Mouse (Mus musculus) T-helper 2 cell (primary cell): ENCODE data around the gene Spa17.

Experiments used
- in situ Hi-C: fragments of 300-600 bp; cut with MboI, MseI; formaldehyde crosslinking; loops from one replicate; pipeline ENCODE4 v1.15.1; 2025; ENCODE audit warnings: high pct_unique_total_duplicates

Gene Spa17

DNA sequence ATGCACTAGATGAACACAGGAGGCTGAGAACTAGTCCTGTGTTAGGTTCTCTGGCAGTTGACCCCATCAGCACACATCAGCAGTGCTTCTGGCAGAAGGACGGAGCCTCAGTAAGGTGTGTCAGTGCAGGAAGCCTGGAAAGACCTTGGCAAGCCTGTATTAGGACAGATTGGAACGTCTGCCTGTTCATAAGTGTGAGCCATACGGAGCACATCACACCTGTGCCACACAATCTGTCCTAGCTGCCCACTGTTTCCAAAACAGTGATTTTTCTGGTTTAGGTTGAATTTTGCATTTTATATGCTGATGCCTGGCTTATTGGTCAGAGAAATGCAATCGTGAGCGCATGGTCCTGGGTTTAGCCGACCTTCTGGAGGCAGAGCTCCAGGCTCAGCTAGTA is 7.8 kb upstream of the Spa17 start:
- in situ Hi-C loops, result no loop called here

DNA sequence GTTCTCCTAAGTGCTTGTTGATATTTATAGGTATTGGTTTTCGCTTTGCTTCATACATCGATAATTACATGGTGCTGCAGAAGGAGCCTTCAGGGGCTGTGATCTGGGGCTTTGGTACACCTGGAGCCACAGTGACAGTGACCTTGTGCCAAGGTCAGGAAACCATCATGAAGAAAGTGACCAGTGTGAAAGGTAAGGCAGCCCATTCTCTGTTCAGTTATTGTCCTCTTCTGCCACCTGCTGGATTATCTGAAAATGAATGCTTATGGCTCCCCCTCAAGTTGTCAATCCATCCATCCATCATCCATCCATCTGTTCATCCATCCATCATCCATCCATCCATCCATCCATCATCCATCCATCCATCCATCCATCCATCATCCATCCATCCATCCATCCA is 3.2 kb upstream of the Spa17 start:
- in situ Hi-C loops, result loop anchor here (5.0 kb wide), 2 partner anchors 154 to 194 kb away; no protein-coding TSS in a partner anchor

DNA sequence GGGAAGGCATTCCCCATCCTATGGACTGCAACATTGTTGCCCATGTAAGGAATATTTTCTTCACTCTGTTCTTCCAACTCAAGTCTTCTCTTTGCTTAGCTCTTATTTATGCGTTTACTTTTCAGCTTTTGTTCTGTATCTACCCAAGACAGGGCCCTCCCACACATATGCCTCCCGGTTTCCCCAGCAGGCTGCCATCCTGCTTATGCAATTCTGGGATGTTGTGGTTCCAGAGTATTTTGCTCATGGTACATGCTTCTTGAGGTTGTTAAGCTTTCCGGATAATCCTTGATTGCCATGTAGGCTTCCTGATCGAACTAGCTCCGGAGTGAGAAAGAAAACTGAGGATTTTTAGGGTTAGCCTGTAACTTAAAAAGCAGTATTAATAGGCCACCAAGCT is 1.7 kb upstream of the Spa17 start:
- in situ Hi-C loops, result loop anchor here (5.0 kb wide), 2 partner anchors 153 to 193 kb away; no protein-coding TSS in a partner anchor

GRCm38 (mm10) chr9:37614316-37614715 is 794 bp upstream of the Spa17 start:
- in situ Hi-C loops, result no loop called here

DNA sequence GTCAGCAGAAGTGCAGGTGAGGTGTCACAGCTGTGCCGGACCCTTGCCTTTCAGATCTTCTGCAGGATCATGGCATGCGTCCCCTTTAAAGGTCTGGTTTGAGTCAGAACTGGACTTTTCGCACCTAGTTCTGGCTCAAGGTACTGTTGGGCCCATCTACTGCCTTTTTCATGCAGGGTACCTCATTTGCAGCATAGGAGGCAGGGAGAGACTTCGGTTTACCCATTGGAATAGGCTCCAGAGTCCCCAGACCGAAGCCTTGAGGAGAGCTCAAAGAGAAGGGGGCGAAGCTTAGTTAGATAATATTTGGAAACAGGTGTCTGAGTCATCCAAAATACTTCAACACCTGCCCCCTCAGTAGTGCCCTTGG is 374 bp upstream of the Spa17 start:
- in situ Hi-C loops, result no loop called here

GRCm38 (mm10) chr9:37609558-37609957 is 4.0 kb downstream of the Spa17 start:
- in situ Hi-C loops, result no loop called here

DNA sequence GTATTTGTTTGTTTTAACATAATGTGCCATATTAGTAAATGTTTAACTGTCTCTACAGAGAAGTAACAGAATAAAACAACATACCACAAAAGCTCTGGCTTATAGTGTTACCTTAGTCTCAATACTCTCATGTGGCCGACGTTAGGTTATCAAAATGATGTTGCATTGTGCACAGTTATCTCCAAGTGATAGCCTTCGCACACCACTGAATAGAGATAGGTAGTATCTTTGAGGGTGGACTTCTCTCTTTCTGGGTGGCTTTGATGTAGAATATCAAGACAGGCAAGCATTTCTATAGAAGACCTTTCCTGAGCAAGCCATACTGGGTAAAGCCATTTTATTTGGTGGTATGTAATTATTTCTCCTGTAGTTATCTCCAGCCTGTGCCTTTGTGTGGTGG is 8.4 kb downstream of the Spa17 start:
- in situ Hi-C loops, result no loop called here

DNA sequence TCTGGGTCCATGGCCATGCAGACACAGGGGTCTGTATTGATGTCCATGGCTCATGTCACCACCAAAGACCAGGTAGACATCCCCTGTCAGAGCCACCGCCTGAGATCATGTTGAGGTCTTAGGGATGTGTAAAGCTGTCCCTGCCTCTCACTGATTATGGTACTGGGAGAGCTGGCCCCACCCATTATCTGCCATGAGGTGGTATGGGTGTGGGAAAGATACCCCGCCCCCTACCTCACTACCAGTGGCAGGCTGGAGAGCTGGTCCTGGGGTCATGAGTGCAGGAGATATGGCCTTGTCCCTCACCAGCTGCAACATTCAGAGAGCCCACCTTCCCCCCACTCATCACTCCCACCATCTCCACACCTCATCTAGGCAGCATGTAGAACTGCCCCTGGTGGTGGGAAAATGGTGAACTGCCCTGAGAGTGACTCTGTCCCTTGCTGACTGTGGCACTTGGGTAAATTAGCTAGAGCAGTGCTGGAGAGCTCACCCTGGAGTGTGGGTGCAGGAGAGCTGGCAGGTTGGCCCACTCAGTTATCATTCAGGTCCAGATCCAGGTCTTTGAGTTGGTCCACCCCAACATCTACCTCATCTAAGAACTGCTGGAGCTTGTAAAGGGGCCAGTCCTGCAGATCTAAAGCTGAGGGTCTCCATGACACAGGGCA is 12.8 kb downstream of the Spa17 start:
- in situ Hi-C loops, result no loop called here

DNA sequence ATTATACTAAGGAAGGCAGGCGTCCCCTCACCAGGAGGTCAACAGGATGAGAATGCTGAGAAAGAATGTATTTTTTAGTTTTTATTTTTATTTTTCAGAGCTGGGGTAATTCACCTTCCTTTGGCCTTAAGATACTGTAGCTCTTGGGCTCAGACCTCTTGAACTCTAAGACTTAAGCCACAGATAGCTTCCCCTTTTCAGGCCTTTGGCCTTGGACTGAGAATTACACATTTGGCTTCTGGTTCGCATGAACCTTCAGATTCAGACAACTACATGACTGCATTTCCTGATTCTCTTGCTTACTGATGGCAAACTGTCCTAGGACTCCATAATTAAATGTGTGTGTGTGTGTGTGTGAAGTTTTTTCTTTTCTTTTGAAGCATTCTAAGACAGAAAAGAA is 14.9 kb downstream of the Spa17 start:
- in situ Hi-C loops, result no loop called here

GRCm38 (mm10) chr9:37595570-37595969 is 18.0 kb downstream of the Spa17 start:
- in situ Hi-C loops, result no loop called here

- in situ Hi-C loops, result no loop called here
Observed at GRCm38 (mm10) chr9:37593690-37594089, 19.8 kb downstream of the Spa17 start.

GRCm38 (mm10) chr9:37592633-37593032 is 20.9 kb downstream of the Spa17 start:
- in situ Hi-C loops, result no loop called here

DNA sequence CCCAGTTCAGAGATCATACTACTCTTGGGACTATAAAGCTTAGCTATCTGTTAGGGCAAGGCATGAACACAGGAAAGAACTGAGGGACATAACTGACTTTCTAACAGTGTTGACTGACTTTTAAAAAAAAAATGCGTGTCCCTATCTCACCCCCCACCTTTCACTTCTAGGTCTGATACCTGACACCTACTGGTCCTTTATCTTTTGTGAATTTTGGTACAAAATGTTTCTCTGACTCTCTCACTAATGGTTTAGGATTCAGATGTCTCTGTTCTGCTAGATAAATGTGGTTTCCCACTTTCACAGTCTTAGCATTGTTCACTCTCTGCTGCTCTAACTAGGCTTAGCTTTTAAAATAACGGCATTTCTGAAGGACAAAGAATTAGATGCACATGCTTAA is 21.5 kb downstream of the Spa17 start:
- in situ Hi-C loops, result no loop called here

GRCm38 (mm10) chr9:37590381-37590780 is 23.1 kb downstream of the Spa17 start:
- in situ Hi-C loops, result no loop called here

- in situ Hi-C loops, result no loop called here
Observed at GRCm38 (mm10) chr9:37586718-37587117, 26.8 kb downstream of the Spa17 start.

DNA sequence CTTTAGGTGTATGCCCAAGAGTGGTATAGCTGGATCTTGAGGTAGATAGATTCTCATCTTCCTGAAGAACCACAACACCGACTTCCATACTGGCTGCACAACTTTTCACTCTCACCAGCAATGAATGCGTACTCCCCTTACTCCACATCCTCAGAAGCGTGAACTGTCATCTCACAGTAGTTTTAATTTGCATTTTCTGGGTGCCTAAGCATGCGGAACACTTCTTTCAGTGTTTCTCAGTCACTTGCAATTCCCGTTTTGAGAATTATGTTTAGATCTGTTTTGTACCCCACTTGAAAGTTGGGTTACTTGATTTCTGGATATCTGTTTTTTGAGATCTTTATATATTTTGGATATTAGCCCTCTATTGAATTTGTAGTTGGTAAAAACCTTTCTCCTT is 29.9 kb downstream of the Spa17 start:
- in situ Hi-C loops, result no loop called here

- in situ Hi-C loops, result no loop called here
Observed at GRCm38 (mm10) chr9:37576436-37576930, 37.0 kb downstream of the Spa17 start.

GRCm38 (mm10) chr9:37572204-37572876 is 41.2 kb downstream of the Spa17 start:
- in situ Hi-C loops, result no loop called here

DNA sequence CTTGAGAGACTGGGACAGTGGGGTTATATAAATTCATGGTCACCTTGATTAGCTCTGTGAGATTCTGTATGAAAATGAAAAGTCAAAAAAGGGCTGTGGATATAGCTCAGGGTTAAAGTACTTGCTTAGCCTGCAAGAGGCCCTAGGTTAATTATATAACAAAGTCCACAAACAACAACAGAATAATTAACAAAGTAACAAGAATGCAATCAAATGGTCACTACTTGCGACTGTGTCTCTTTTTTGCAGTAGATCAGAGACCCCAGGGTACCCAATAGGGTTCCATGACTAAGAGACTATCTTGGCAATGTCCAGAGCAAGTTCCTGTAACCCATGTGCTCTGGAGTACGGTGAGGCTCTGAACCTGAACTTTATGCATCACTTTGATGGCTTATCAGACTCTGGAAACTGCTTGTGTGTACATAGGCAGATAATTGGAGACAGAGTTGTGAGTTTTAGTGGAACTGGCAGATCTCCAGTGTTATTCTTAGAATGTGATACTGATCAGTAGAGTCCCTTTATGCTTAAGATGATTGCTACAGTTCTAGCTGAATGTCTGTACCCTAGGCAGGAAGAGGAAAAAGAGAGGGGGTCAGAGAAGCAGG is 44.2 kb downstream of the Spa17 start:
- in situ Hi-C loops, result no loop called here

- in situ Hi-C loops, result no loop called here
Observed at GRCm38 (mm10) chr9:37568605-37569214, 44.8 kb downstream of the Spa17 start.

- in situ Hi-C loops, result no loop called here
Observed at GRCm38 (mm10) chr9:37567892-37568604, 45.5 kb downstream of the Spa17 start.

DNA sequence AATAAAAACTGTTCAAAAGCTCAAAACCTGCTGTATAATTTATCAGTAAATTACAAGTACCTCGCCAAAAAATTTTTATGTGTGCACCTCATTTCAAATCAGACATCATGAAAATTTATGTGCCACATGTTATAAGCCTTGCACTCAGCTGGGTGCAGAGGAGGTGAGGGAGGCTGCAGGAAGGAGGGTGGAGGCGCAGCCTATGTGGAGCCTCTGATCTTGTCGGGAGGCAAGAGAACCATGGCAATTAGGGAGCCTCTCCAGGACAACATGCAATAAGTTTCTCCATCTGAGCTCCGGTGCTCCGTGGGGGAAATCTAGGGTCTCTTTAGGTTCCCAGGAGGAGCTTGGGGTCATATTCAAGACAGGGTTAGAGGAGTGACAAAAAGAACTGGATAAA is 46.1 kb downstream of the Spa17 start:
- in situ Hi-C loops, result no loop called here
